Mouse (Mus musculus): ENCODE measurements at regions not wholly inside any gene's neighbourhood (a gene's known extent, or its start where the extent isn't known, plus 50 kb on each side); places are given as distances from the start of the nearest gene placed in this dataset.

DNA sequence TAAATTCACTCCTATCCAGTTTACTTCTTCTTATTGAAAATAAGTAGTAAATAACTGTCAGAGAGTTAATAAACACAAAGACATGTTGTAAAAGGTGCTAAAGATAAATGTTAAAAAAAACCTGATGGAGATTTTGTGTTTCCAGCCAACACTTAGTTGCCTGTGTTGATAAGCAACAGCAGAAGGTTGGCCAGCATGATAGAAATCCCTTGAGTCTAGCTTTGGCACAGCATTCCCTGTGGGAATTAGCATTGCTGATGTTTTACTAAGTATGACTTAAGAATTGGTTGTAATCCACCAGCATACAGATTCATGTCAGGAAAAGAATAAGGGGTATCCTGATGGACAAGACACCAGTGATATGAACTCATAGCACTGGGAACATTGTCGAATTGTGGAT is 594.3 kb downstream of the Plod2 start:
- DNase-seq, result no peak

- no peak for DNase-seq
Observed at GRCm38 (mm10) chr9:93170071-93170470, 628.0 kb downstream of the Plod2 start.

DNA sequence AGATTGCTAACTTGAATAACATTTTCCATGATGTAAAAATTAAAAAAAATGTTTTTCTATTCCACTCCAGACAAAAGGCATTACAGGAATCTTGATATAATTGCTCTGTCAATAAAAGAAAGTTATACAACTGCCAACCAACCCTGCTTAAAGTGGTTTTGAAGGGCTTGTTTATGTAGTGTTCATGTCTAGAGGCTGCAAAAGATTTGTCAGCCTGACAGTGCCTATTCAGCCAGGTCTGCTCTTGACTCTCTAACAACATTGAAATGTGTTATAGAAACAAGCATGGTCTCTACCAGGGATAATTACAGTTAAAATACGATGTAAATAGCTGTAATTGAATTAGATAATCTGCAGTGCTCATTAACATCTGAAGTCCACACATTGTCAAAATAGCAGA is 644.6 kb downstream of the Plod2 start:
- no peak for DNase-seq

DNA sequence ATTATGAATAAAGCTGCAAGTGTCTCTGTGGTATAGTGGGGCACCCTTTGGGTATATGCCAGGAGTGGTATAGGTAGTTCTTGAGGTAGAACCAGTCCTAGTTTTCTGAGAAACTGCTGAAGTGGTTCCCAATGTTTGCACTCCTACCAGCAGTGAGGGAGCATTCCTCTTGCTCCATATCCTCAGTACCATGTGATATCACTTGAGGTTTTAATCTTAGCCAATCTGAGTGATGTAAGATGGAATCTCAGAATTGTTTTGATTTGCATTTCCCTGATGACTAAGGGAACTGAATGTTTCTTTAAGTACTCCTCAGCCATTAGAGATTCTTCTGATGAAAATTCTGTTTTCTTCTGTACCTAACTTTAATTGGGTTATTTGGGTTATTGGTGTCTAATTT is 690.5 kb downstream of the Plod2 start:
- no peak for DNase-seq

- DNase-seq, result no peak
Observed at GRCm38 (mm10) chr9:93252146-93252545, 710.1 kb downstream of the Plod2 start.

DNA sequence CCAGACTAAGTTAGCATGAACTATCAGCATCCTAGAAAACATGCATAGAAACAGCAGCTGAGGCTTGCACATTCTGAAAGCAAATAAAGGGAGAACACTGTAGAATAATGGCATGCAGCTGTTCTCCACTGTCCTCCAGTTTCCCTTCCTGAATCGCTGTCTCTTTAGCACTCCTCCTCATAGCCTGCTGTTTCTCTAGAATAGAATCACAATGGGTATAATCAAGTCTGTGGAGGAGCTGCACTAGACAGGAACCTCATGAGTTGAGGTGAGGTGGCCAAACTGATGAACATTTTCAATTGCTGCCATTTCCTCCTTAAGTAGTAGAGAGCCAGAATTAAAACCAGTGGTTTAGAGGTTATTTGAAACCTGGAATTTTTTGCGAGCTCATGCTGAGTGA is 755.3 kb downstream of the Plod2 start:
- no peak for DNase-seq

- no peak for DNase-seq
Observed at GRCm38 (mm10) chr9:93306753-93307152, 764.7 kb downstream of the Plod2 start.

- DNase-seq, result no peak
Observed at GRCm38 (mm10) chr9:93328997-93329682, 787.1 kb downstream of the Plod2 start.
